9 mouse cellular contexts compared by ENCODE assay signal in the genomic region with DNA sequence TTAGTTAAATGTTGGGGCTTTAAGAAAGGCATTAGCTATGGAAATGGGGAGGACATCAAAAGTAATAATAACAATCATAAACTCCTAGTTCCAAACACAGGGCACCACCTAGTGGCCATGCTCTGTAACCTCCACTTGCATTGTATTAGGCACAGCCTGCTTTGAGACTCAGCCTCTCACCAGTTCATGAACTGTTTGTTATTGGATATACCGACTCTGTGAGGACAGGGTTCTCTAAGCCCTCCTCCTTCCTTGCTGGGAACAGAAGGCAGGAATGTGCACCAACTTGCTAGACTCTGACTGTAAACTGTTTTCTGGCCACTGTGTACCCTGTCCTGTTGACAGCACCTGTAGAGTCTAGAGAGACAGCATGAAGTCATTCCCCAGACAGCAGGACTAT.
DNase-seq lines count a peak whose midpoint lies in the region; ATAC-seq lines count a peak whose summit lies in the region.
"Had no signal": no experiment of that assay in that cellular context is flagged by ENCODE, and none has a peak within 500 bp of the region (broad histone marks: within the 10 kb centered on the region; RNA-seq: fewer than 3 reads in every experiment).

No protein-coding gene starts in this region.

- DNase-seq in liver (peak; percentile 65), MN1 (ENCODE audit: low spot score) (peak; percentile 49)
- peak; percentile 84 to 86 for DNase-seq in cerebellum, postnatal 10 days
- DNase-seq in gastrocnemius, postnatal 14 days: peak; percentile 69
- DNase-seq in limb, embryonic 10.5 days (ENCODE audit: low spot score): peak; percentile 65
- peak; percentile 61 for DNase-seq in neural tube, embryonic 11.5 days (ENCODE audit: low spot score)
- peak; percentile 51 to 73 for DNase-seq in urinary bladder, postnatal 4 days (ENCODE audit: low spot score in 2 of 2)

- no peak for ATAC-seq in liver, embryonic 12.5 days
- ATAC-seq in neural tube, embryonic 11.5 days (ENCODE audit: insufficient read depth, low FRiP score, low TSS enrichment): no peak

- H3K9me3 ChIP-seq in liver, embryonic 12.5 days (replicated peaks): no peaks in the 10 kb centered on the region
- H3K9me3 ChIP-seq in limb, embryonic 10.5 days (replicated peaks): 0 out of 2 replicates have a peak, but pooled peaks cover 3% of the 10 kb centered on the region
- peaks cover 5% of the 10 kb centered on the region; the same call in 1 of the 2 replicates for H3K9me3 ChIP-seq in neural tube, embryonic 11.5 days (ENCODE audit: control insufficient read depth, low read length)

- no peaks in the 10 kb centered on the region for H3K27me3 ChIP-seq in liver, embryonic 12.5 days (replicated peaks)
- no peaks in the 10 kb centered on the region for H3K27me3 ChIP-seq in limb, embryonic 10.5 days (ENCODE audit: low read depth, poor library complexity, severe bottlenecking)
- no peaks in the 10 kb centered on the region for H3K27me3 ChIP-seq in neural tube, embryonic 11.5 days (ENCODE audit: control insufficient read depth, insufficient read depth, low read length)
- H3K27me3 ChIP-seq: hindbrain, embryonic 15.5 days had no signal

- H3K9ac ChIP-seq in liver, embryonic 12.5 days: no peak overlapping the region
- H3K9ac ChIP-seq in neural tube, embryonic 11.5 days (ENCODE audit: low read length): no peak overlapping the region
- H3K9ac ChIP-seq: hindbrain, embryonic 15.5 days had no signal

- intact Hi-C loops in gastrocnemius, postnatal 14 days (cut with DNase I; ENCODE audit: low total_unique reads): loop anchor here (5.0 kb wide), 2 partner anchors 145 to 405 kb away; no protein-coding TSS in a partner anchor

- WGBS in liver, embryonic 12.5 days (ENCODE audit: insufficient replicate concordance): 48% methylated on average over 1 of the region's 1 CpGs
- 45% methylated on average over 1 of the region's 1 CpGs for WGBS in limb, embryonic 10.5 days
- 56% methylated on average over 1 of the region's 1 CpGs for WGBS in neural tube, embryonic 11.5 days

- H3K4me2 ChIP-seq in liver, embryonic 12.5 days: no peak overlapping the region
- H3K4me2 ChIP-seq in neural tube, embryonic 11.5 days (ENCODE audit: low read depth): no peak overlapping the region
- H3K4me2 ChIP-seq: hindbrain, embryonic 15.5 days had no signal

- peaks cover 99% of the 10 kb centered on the region for H3K36me3 ChIP-seq in liver, embryonic 12.5 days
- H3K36me3 ChIP-seq in limb, embryonic 10.5 days: peaks cover 90% of the 10 kb centered on the region
- H3K36me3 ChIP-seq in neural tube, embryonic 11.5 days (ENCODE audit: control insufficient read depth, insufficient read depth, low read length): peaks cover 29% of the 10 kb centered on the region

- H3K4me3 ChIP-seq in liver, embryonic 12.5 days: no peak overlapping the region
- no peak overlapping the region for H3K4me3 ChIP-seq in limb, embryonic 10.5 days
- H3K4me3 ChIP-seq in neural tube, embryonic 11.5 days (ENCODE audit: low read depth, low read length): no peak overlapping the region
- H3K4me3 ChIP-seq: hindbrain, embryonic 15.5 days had no signal

- H3K4me1 ChIP-seq in liver, embryonic 12.5 days: no peaks in the 10 kb centered on the region
- H3K4me1 ChIP-seq in limb, embryonic 10.5 days: peaks cover 5% of the 10 kb centered on the region; the same call in 1 of the 2 replicates
- no peaks in the 10 kb centered on the region for H3K4me1 ChIP-seq in neural tube, embryonic 11.5 days (ENCODE audit: control insufficient read depth, insufficient read depth, low read length)

- H3K27ac ChIP-seq in liver, embryonic 12.5 days: no peak overlapping the region
- H3K27ac ChIP-seq in limb, embryonic 10.5 days: no peak overlapping the region
- no peak overlapping the region for H3K27ac ChIP-seq in neural tube, embryonic 11.5 days (ENCODE audit: low read depth, low read length)
- H3K27ac ChIP-seq: hindbrain, embryonic 15.5 days had no signal
